Mouse (Mus musculus) lung, postnatal 0 days (tissue): ENCODE data around the gene Hist1h4n. TPM values are rescaled to one million over a fixed set of nuclear protein-coding genes. Genes with fewer than 3 reads are reported as not detected.
"Not testable (repeated sequence)": the region's sequence is repeated elsewhere in the genome, so short reads cannot be mapped to it uniquely, and the experiment has no call there.

Experiments
- ATAC-seq: fragments of 200-750 bp; cut with Nextera tagmentation; 2 replicates; pipeline ENCODE4 v1.8.0; 2017; ENCODE audit warnings: moderate library complexity
- DNase-seq: peaks from one replicate; pipeline ENCODE4 v3.0.0-alpha.2; 2016; ENCODE audit warnings: low spot score
- H3K27ac ChIP-seq: fragments of 300-500 bp; sonication (generic); 2 replicates; pipeline ENCODE4 v1.5.1; 2014; ENCODE audit warnings: antibody characterized with exemption, mild to moderate bottlenecking, low read length, mixed read lengths
- H3K27me3 ChIP-seq: fragments of 300-500 bp; sonication (generic); replicated peaks from 2 replicates; pipeline ENCODE4 v1.6.1; 2014; ENCODE audit warnings: low read length, mixed read lengths; ENCODE audit not compliant: insufficient read depth
- H3K36me3 ChIP-seq: fragments of 300-500 bp; sonication (generic); 2 replicates; pipeline ENCODE4 v1.6.1; 2014; ENCODE audit warnings: low read length, mixed read lengths; ENCODE audit not compliant: insufficient read depth
- H3K4me1 ChIP-seq: fragments of 300-500 bp; sonication (generic); 2 replicates; pipeline ENCODE4 v1.6.1; 2014; ENCODE audit warnings: antibody characterized with exemption, low read depth, low read length, mixed read lengths; ENCODE audit not compliant: insufficient read depth
- H3K4me2 ChIP-seq: fragments of 300-500 bp; sonication (generic); replicated peaks from 2 replicates; pipeline ENCODE4 v1.6.1; 2014; ENCODE audit warnings: low read depth, mild to moderate bottlenecking, low read length, moderate library complexity, mixed read lengths
- H3K4me3 ChIP-seq: fragments of 300-500 bp; sonication (generic); 2 replicates; pipeline ENCODE4 v1.5.1; 2014; ENCODE audit warnings: low read depth, low read length
- H3K9ac ChIP-seq: fragments of 300-500 bp; sonication (generic); replicated peaks from 2 replicates; pipeline ENCODE4 v1.6.1; 2014; ENCODE audit warnings: low read depth, mild to moderate bottlenecking
- H3K9me3 ChIP-seq: fragments of 300-500 bp; sonication (generic); 2 replicates; pipeline ENCODE4 v1.6.1; 2016; ENCODE audit warnings: low read length, mixed read lengths
- CTCF ChIP-seq: IDR thresholded peaks from 2 replicates; pipeline ENCODE4 v1.5.1; 2016; ENCODE audit warnings: antibody characterized with exemption, mild to moderate bottlenecking
- EP300 ChIP-seq: IDR thresholded peaks from 2 replicates; pipeline ENCODE4 v1.6.1; 2016; ENCODE audit warnings: antibody characterized with exemption, mild to moderate bottlenecking, control low read depth
- WGBS: fragments of 180-500 bp; shearing (Covaris S2); extraction: QIAGEN DNeasy Blood & Tissue Kit; methylation state at CpG from one replicate; pipeline ENCODE4 v1.1.7; 2014; 5-methylcytosine and 5-hydroxymethylcytosine counted together
- polyA plus RNA-seq: library from polyadenylated mRNA; unstranded; fragments of >200 nt; fragmentation: Nextera tagmentation; extraction: Ambion mirVana; gene quantifications from 2 replicates; pipeline ENCODE4 v1.2.1, GENCODE M21; 2015

The Hist1h4n gene
- polyA plus RNA-seq, 1 experiment from 2014 or later: 6.0 TPM

- 39% methylated on average over 3 of the region's 3 CpGs for WGBS
- DNase-seq: no peak
These were observed 20.4 kb upstream of the Hist1h4n start for GRCm38 (mm10) chr13:21852215-21852945.

DNA sequence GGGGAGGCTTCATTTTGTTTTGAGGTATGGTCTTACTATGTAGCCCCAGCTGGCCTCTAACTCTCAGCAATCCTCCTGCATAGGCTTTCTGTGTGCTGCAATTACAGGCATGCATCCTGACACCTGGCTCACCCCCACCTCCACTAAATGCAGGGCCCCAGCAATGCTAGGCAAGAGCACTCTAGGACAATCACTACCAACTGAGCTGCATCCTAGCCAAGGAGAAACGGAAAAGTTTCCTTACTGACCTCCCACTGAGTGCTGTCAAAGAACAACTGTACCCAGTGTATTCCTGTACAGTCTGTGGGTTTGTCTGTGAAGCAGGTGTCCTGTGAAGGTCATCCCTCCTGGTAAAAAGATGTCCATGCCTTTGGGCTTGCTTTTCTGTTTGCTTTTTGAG is 18.7 kb upstream of the Hist1h4n start:
- H3K9ac ChIP-seq, H3K9me3 ChIP-seq, H3K4me1 ChIP-seq, H3K4me3 ChIP-seq, ATAC-seq, H3K27me3 ChIP-seq, H3K36me3 ChIP-seq, DNase-seq, H3K27ac ChIP-seq, H3K4me2 ChIP-seq: not testable (repeated sequence)
- 43% methylated on average over 1 of the region's 1 CpGs for WGBS

More at GRCm38 (mm10) chr13:21852215-21852945, 20.4 kb upstream of the Hist1h4n start:
- ATAC-seq: no peak
- Histone ChIP-seq H3K36me3 (no peaks in the 10 kb centered on the region), H3K27ac (no peak overlapping the region), H3K27me3 (no peaks in the 10 kb centered on the region), H3K4me1 (no peaks in the 10 kb centered on the region), H3K9me3 (no peaks in the 10 kb centered on the region), H3K9ac (no peak overlapping the region), H3K4me3 (no peak overlapping the region), H3K4me2 (no peak overlapping the region)
- TF ChIP-seq EP300 (no peak), CTCF (no peak)

DNA sequence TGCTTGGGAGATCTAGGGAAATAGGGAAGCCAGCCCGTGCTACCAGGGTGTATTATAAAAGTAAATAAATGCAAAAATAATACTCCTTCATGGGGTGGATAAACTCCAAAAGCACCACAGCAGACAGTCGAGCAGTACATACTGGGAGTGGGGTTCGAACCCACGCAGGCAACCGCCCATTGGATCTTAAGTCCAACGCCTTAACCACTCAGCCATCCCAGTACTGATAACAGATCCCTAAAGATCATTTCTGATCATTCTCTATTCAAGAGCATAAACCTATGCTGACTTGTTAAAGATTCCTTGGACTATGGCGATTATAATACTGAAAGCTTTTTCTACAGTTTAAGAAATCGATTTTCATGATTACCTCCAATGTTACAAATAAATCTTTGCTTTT is 15.9 kb upstream of the Hist1h4n start:
- Histone ChIP-seq H3K4me2 (no peak overlapping the region), H3K9me3 (no peaks in the 10 kb centered on the region), H3K27me3 (no peaks in the 10 kb centered on the region), H3K4me3 (no peak overlapping the region), H3K4me1 (no peaks in the 10 kb centered on the region), H3K36me3 (no peaks in the 10 kb centered on the region), H3K9ac (no peak overlapping the region), H3K27ac (no peak overlapping the region)
- no peak for DNase-seq
- no peak for ATAC-seq
- 37% methylated on average over 8 of the region's 8 CpGs for WGBS
- TF ChIP-seq CTCF (no peak), EP300 (no peak)

DNA sequence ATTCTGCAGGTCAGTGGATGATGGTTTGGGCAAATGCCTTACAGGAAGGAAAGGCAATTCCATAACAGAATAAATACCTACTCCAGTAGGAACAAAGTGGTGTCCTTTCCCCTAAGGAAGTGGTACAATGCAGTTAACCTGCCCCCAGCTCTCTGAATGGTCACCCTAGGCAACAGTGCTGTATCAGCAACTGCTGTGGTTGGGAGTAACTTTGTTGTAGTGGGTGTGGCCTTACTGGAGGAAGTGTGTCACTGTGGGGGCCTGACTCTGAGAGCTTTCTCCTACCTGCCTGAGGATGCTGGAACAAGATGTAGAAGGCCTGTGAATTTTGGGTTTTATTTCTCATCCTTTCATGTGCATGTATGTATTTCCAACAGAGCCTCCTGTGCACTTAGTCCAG is 14.4 kb upstream of the Hist1h4n start:
- H3K4me2 ChIP-seq, H3K36me3 ChIP-seq, DNase-seq, H3K9ac ChIP-seq, H3K27ac ChIP-seq, ATAC-seq, H3K27me3 ChIP-seq, H3K9me3 ChIP-seq, H3K4me3 ChIP-seq, H3K4me1 ChIP-seq: not testable (repeated sequence)

- H3K4me3 ChIP-seq: not testable (repeated sequence)
These were observed 8.5 kb upstream of the Hist1h4n start for GRCm38 (mm10) chr13:21840508-21840907.

GRCm38 (mm10) chr13:21833461-21833860 is 1.5 kb upstream of the Hist1h4n start, which contains the start of the genes Hist1h2ap and Hist1h2br:
Hist1h2ap (minus strand) TSS chr13:21833507.
Hist1h2br (plus strand) TSS chr13:21833743.
- H3K9ac ChIP-seq, H3K9me3 ChIP-seq, H3K4me3 ChIP-seq, H3K27me3 ChIP-seq, DNase-seq, H3K4me1 ChIP-seq, H3K36me3 ChIP-seq, H3K27ac ChIP-seq, H3K4me2 ChIP-seq: not testable (repeated sequence)
- no CpG with 5 or more reads among the region's 24 CpGs for WGBS
- ATAC-seq: peak; percentile 94

More at GRCm38 (mm10) chr13:21840508-21840907, 8.5 kb upstream of the Hist1h4n start:
- not testable (repeated sequence) for H3K36me3 ChIP-seq, H3K9me3 ChIP-seq, H3K27ac ChIP-seq, H3K4me1 ChIP-seq, H3K27me3 ChIP-seq, H3K9ac ChIP-seq, H3K4me2 ChIP-seq, DNase-seq
- ATAC-seq: peak; percentile 81
- no CpG with 5 or more reads among the region's 4 CpGs for WGBS

DNA sequence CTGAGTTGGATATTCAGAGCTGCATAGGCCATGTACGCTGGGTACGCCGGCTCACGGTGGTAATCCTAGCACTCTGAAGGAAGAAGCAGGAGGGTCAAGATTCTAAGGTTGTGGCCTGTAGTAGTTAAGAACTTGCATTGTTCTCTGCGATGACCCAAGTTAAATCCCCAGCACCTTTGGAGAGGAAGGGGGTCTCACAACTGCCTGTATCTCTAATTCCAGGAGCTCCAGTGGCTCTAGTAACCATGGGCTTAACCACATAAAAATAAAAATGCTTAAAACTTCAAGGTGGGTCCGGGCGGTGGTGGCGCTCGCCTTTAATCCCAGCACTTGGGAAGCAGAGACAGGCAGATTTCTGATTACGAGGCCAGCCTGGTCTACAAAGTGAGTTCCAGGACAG is 1.7 kb downstream of the Hist1h4n start:
- 86% methylated on average over 10 of the region's 10 CpGs for WGBS
- Histone ChIP-seq H3K27me3 (no peaks in the 10 kb centered on the region), H3K9me3 (no peaks in the 10 kb centered on the region), H3K36me3 (no peaks in the 10 kb centered on the region), H3K4me2 (no peak overlapping the region), H3K4me3 (no peak overlapping the region), H3K4me1 (no peaks in the 10 kb centered on the region), H3K9ac (no peak overlapping the region), H3K27ac (no peak overlapping the region)
- DNase-seq (no peak), ATAC-seq (no peak)
- TF ChIP-seq CTCF: no peak
